Mouse (Mus musculus): ENCODE data around the gene Ptger2. TPM values are rescaled to one million over a fixed set of nuclear protein-coding genes. Genes with fewer than 3 reads are reported as not detected.

Gene Ptger2
- polyA plus RNA-seq, 1 experiment from 2014 or later, result 0.47 TPM

GRCm38 (mm10) chr14:44989751-44990150, 1.8 kb downstream of the Ptger2 start:
- H3K36me3 ChIP-seq (ENCODE audit: control insufficient read depth, insufficient read depth), result no peaks in the 10 kb centered on the region
- peak overlapping the region; percentile 43; the same call in 1 of the 2 replicates for H3K9ac ChIP-seq (replicated peaks; ENCODE audit: low read depth, low read length)
- peak overlapping the region; percentile 92 for H3K4me2 ChIP-seq (ENCODE audit: low read length)
- no peak overlapping the region for H3K27ac ChIP-seq (ENCODE audit: low read length)
- peak overlapping the region; percentile 50 for H3K4me3 ChIP-seq (replicated peaks; ENCODE audit: low read length)
- peaks cover 8% of the 10 kb centered on the region; the same call in 1 of the 2 replicates for H3K27me3 ChIP-seq (replicated peaks; ENCODE audit: control insufficient read depth, insufficient read depth, low read length)
- WGBS, result 40% methylated on average over 4 of the region's 4 CpGs
- H3K9me3 ChIP-seq (ENCODE audit: control insufficient read depth, low read length), result no peaks in the 10 kb centered on the region
- peaks cover 15% of the 10 kb centered on the region for H3K4me1 ChIP-seq (replicated peaks; ENCODE audit: control insufficient read depth, insufficient read depth, low read length)
- no peak; the same call in 1 of the 2 replicates for ATAC-seq

- H3K9me3 ChIP-seq (ENCODE audit: control insufficient read depth, low read length), result no peaks in the 10 kb centered on the region
- no peak for ATAC-seq
- H3K27ac ChIP-seq (ENCODE audit: low read length), result no peak overlapping the region
- no peak overlapping the region for H3K4me2 ChIP-seq (ENCODE audit: low read length)
- peaks cover 8% of the 10 kb centered on the region; the same call in 1 of the 2 replicates for H3K27me3 ChIP-seq (replicated peaks; ENCODE audit: control insufficient read depth, insufficient read depth, low read length)
- H3K9ac ChIP-seq (replicated peaks; ENCODE audit: low read depth, low read length), result no peak overlapping the region
- no peak overlapping the region for H3K4me3 ChIP-seq (replicated peaks; ENCODE audit: low read length)
- H3K36me3 ChIP-seq (ENCODE audit: control insufficient read depth, insufficient read depth), result no peaks in the 10 kb centered on the region
- peaks cover under 1% of the 10 kb centered on the region; the same call in 1 of the 2 replicates for H3K4me1 ChIP-seq (replicated peaks; ENCODE audit: control insufficient read depth, insufficient read depth, low read length)
Observed at GRCm38 (mm10) chr14:44994337-44994736, 6.3 kb downstream of the Ptger2 start.

- Histone ChIP-seq H3K36me3 (ENCODE audit: control insufficient read depth, insufficient read depth) (no peaks in the 10 kb centered on the region), H3K27ac (ENCODE audit: low read length) (no peak overlapping the region), H3K27me3 (replicated peaks; ENCODE audit: control insufficient read depth, insufficient read depth, low read length) (no peaks in the 10 kb centered on the region), H3K9me3 (ENCODE audit: control insufficient read depth, low read length) (no peaks in the 10 kb centered on the region), H3K4me3 (replicated peaks; ENCODE audit: low read length) (no peak overlapping the region), H3K9ac (replicated peaks; ENCODE audit: low read depth, low read length) (no peak overlapping the region), H3K4me1 (replicated peaks; ENCODE audit: control insufficient read depth, insufficient read depth, low read length) (no peaks in the 10 kb centered on the region), H3K4me2 (ENCODE audit: low read length) (no peak overlapping the region)
- 92% methylated on average over 3 of the region's 3 CpGs for WGBS
- ATAC-seq, result no peak
Observed at GRCm38 (mm10) chr14:45000086-45000769, 12.2 kb downstream of the Ptger2 start.

GRCm38 (mm10) chr14:45005698-45006283, 17.8 kb downstream of the Ptger2 start:
- H3K9me3 ChIP-seq (ENCODE audit: control insufficient read depth, low read length), result no peaks in the 10 kb centered on the region
- WGBS, result 91% methylated on average over 4 of the region's 4 CpGs
- ATAC-seq, result no peak
- no peak overlapping the region for H3K4me2 ChIP-seq (ENCODE audit: low read length)
- no peak overlapping the region for H3K4me3 ChIP-seq (replicated peaks; ENCODE audit: low read length)
- H3K4me1 ChIP-seq (replicated peaks; ENCODE audit: control insufficient read depth, insufficient read depth, low read length), result no peaks in the 10 kb centered on the region
- H3K9ac ChIP-seq (replicated peaks; ENCODE audit: low read depth, low read length), result no peak overlapping the region
- no peak overlapping the region for H3K27ac ChIP-seq (ENCODE audit: low read length)
- no peaks in the 10 kb centered on the region for H3K36me3 ChIP-seq (ENCODE audit: control insufficient read depth, insufficient read depth)
- H3K27me3 ChIP-seq (replicated peaks; ENCODE audit: control insufficient read depth, insufficient read depth, low read length), result no peaks in the 10 kb centered on the region

GRCm38 (mm10) chr14:45009242-45009641, 21.2 kb downstream of the Ptger2 start:
- Histone ChIP-seq H3K27me3 (replicated peaks; ENCODE audit: control insufficient read depth, insufficient read depth, low read length) (no peaks in the 10 kb centered on the region), H3K4me2 (ENCODE audit: low read length) (no peak overlapping the region), H3K27ac (ENCODE audit: low read length) (no peak overlapping the region), H3K36me3 (ENCODE audit: control insufficient read depth, insufficient read depth) (no peaks in the 10 kb centered on the region), H3K4me3 (replicated peaks; ENCODE audit: low read length) (no peak overlapping the region), H3K9ac (replicated peaks; ENCODE audit: low read depth, low read length) (no peak overlapping the region), H3K4me1 (replicated peaks; ENCODE audit: control insufficient read depth, insufficient read depth, low read length) (no peaks in the 10 kb centered on the region), H3K9me3 (ENCODE audit: control insufficient read depth, low read length) (no peaks in the 10 kb centered on the region)
- no peak for ATAC-seq
- 95% methylated on average over 1 of the region's 1 CpGs for WGBS

GRCm38 (mm10) chr14:45011260-45011659, 23.3 kb downstream of the Ptger2 start:
- Histone ChIP-seq H3K9me3 (ENCODE audit: control insufficient read depth, low read length) (no peaks in the 10 kb centered on the region), H3K27me3 (replicated peaks; ENCODE audit: control insufficient read depth, insufficient read depth, low read length) (no peaks in the 10 kb centered on the region), H3K36me3 (ENCODE audit: control insufficient read depth, insufficient read depth) (no peaks in the 10 kb centered on the region), H3K4me1 (replicated peaks; ENCODE audit: control insufficient read depth, insufficient read depth, low read length) (no peaks in the 10 kb centered on the region), H3K9ac (replicated peaks; ENCODE audit: low read depth, low read length) (no peak overlapping the region), H3K27ac (ENCODE audit: low read length) (no peak overlapping the region), H3K4me2 (ENCODE audit: low read length) (no peak overlapping the region), H3K4me3 (replicated peaks; ENCODE audit: low read length) (no peak overlapping the region)
- no peak for ATAC-seq
- WGBS, result 86% methylated on average over 2 of the region's 2 CpGs

- Histone ChIP-seq H3K27ac (ENCODE audit: low read length) (no peak overlapping the region), H3K36me3 (ENCODE audit: control insufficient read depth, insufficient read depth) (no peaks in the 10 kb centered on the region), H3K4me1 (replicated peaks; ENCODE audit: control insufficient read depth, insufficient read depth, low read length) (no peaks in the 10 kb centered on the region), H3K27me3 (replicated peaks; ENCODE audit: control insufficient read depth, insufficient read depth, low read length) (no peaks in the 10 kb centered on the region), H3K9ac (replicated peaks; ENCODE audit: low read depth, low read length) (no peak overlapping the region), H3K4me2 (ENCODE audit: low read length) (no peak overlapping the region), H3K9me3 (ENCODE audit: control insufficient read depth, low read length) (no peaks in the 10 kb centered on the region), H3K4me3 (replicated peaks; ENCODE audit: low read length) (no peak overlapping the region)
- ATAC-seq, result no peak
- 93% methylated on average over 6 of the region's 6 CpGs for WGBS
Observed at GRCm38 (mm10) chr14:45011671-45012070, 23.7 kb downstream of the Ptger2 start.

- H3K36me3 ChIP-seq (ENCODE audit: control insufficient read depth, insufficient read depth), result no peaks in the 10 kb centered on the region
- H3K9ac ChIP-seq (replicated peaks; ENCODE audit: low read depth, low read length), result no peak overlapping the region
- no peaks in the 10 kb centered on the region for H3K4me1 ChIP-seq (replicated peaks; ENCODE audit: control insufficient read depth, insufficient read depth, low read length)
- H3K27ac ChIP-seq (ENCODE audit: low read length), result no peak overlapping the region
- no peak overlapping the region for H3K4me2 ChIP-seq (ENCODE audit: low read length)
- ATAC-seq, result no peak
- no peaks in the 10 kb centered on the region for H3K27me3 ChIP-seq (replicated peaks; ENCODE audit: control insufficient read depth, insufficient read depth, low read length)
- 89% methylated on average over 3 of the region's 3 CpGs for WGBS
- no peak overlapping the region for H3K4me3 ChIP-seq (replicated peaks; ENCODE audit: low read length)
- no peaks in the 10 kb centered on the region for H3K9me3 ChIP-seq (ENCODE audit: control insufficient read depth, low read length)
Observed at GRCm38 (mm10) chr14:45021551-45021950, 33.6 kb downstream of the Ptger2 start.

GRCm38 (mm10) chr14:45034293-45034692, 46.3 kb downstream of the Ptger2 start:
- H3K36me3 ChIP-seq (ENCODE audit: control insufficient read depth, insufficient read depth), result no peaks in the 10 kb centered on the region
- H3K9me3 ChIP-seq (ENCODE audit: control insufficient read depth, low read length), result no peaks in the 10 kb centered on the region
- H3K9ac ChIP-seq (replicated peaks; ENCODE audit: low read depth, low read length), result no peak overlapping the region
- H3K4me3 ChIP-seq (replicated peaks; ENCODE audit: low read length), result no peak overlapping the region
- 81% methylated on average over 3 of the region's 3 CpGs for WGBS
- no peaks in the 10 kb centered on the region for H3K4me1 ChIP-seq (replicated peaks; ENCODE audit: control insufficient read depth, insufficient read depth, low read length)
- ATAC-seq, result no peak
- H3K27ac ChIP-seq (ENCODE audit: low read length), result no peak overlapping the region
- no peak overlapping the region for H3K4me2 ChIP-seq (ENCODE audit: low read length)
- no peaks in the 10 kb centered on the region for H3K27me3 ChIP-seq (replicated peaks; ENCODE audit: control insufficient read depth, insufficient read depth, low read length)

Measured in forebrain, embryonic 16.5 days (tissue).